Mouse (Mus musculus) cerebellum, postnatal 4 days (tissue): ENCODE measurements around the gene Tbx4.

Experiments used
- DNase-seq, 2 experiments: peaks; one replicate each; pipeline ENCODE4 v3.0.0; 2022; ENCODE audit warnings: low spot score in 2 of 2, mixed read lengths in 1 of 2

Tbx4 gene

GRCm38 (mm10) chr11:85850758-85851157 lies 35.5 kb upstream of the Tbx4 start:
- no peak for DNase-seq

DNA sequence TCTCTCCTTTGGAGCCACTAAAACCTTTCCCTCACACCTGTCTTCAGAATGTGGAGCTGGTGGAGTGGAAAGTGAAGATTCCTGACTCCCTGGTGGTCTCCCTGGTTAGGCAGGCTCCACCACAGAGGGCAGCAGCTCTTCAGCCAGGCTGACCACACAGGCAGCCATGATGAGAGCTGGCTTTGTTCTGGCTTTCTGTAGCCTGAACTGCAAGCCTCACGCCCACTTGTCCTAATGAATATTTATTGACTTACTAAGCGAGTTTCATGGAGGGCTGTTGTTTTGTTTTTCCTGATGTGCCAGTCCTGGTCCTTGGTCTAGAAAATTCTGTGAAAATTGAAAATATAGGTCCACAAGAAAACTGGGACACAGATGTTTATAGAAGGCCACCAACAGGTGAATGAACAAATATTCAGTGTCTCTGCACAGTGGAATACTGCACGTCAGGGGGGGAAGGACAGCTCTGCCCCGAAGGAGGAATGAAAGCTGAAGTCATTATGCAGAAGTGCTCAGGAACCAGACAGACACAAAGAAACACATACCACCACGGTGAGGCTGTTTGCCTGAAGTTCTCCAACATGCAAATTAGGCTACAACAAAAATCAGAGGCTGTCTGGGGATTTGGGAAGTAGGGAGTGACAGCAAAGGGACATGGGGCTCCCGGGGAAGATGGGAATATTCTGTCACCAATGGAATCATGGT lies 28.1 kb upstream of the Tbx4 start:
- DNase-seq: no peak

GRCm38 (mm10) chr11:85864363-85864762 lies 21.9 kb upstream of the Tbx4 start:
- DNase-seq: no peak

GRCm38 (mm10) chr11:85876059-85876788 lies 10.0 kb upstream of the Tbx4 start:
- DNase-seq: no peak

GRCm38 (mm10) chr11:85884498-85884897 lies 1.7 kb upstream of the Tbx4 start:
- no peak for DNase-seq

GRCm38 (mm10) chr11:85886429-85886785 lies 185 bp downstream of the Tbx4 start:
- no peak for DNase-seq

DNA sequence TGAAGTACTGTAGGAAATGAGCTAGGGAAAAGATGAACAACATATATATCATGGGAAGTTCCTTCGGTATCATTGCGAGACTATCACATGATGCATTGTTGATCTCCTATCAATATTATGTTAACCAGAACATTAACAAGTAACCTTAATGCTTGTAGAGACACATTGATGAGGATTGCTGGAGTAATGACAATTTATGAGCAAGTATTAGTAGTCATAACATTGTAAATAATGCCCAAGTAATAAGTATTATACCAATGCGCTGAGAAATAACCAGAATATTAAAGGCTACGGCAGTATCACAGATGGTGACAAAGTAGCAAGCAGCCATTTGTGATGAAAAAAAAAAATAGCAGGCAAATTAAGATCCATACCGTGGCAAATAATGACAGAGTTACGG lies 1.1 kb downstream of the Tbx4 start:
- DNase-seq: no peak

DNA sequence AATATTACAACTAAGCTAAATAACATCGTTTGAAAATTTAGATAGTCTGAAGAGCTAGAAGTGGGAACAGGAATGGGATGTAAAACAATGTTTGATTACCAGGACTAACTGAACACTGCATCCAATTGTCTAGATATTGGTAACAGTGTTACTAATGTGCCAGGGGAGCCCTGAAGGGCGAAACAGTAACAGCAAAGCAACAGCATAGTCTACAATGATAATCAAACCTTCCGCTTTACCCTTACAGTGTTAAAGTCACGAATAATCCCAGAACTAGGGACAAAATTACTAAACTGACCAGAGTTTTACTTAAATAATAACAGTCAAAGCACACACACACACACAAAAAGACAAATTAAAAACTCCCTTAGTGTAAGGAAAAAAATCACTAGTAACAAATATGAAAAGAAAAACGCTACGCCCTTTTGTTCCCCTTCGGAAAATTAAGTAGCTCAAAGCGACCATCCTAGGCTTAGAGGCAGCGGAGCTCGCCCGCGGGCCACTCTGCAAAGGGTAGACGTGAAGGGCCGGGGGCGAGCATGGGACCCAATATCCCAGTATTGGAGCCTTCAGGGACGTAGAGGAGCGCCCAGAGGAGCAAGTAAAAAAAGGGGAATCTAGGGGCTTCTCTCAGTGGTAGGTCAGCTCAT lies 1.7 kb downstream of the Tbx4 start:
- DNase-seq: no peak

- DNase-seq: no peak
Measured at GRCm38 (mm10) chr11:85888451-85888961, 2.3 kb downstream of the Tbx4 start.

DNA sequence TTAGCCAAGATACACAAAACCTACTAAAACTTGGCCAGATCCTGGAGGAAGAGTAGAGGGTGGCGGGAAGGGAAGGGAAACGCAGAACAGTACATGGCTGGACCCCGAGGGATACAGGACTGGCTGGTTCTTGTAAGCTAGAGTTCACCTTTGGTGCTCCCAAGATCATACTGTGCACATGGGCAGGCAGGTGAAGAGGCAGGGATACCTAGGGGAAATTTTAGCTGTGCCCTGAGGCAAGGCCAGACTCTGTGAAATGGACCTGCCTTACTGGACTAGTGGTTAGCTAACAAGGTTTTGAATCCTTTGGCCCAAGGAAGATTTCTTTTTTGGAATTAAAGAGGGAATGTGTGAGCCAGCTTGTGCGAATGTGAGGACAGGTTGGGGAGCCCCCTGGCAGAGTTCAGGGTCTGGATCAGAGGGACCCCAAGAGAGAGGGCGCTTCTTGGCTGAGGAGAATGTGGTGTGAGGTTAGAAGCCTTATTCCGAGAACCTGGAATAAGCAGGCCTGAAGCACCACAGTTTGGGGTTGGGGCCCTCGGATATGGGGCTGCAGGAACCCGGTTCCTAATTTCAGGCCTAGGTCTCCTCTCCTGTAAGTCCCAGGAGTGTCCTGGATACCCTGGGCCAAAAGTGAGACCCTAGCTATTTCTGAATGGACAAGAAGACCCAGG lies 3.0 kb downstream of the Tbx4 start:
- DNase-seq: no peak

DNA sequence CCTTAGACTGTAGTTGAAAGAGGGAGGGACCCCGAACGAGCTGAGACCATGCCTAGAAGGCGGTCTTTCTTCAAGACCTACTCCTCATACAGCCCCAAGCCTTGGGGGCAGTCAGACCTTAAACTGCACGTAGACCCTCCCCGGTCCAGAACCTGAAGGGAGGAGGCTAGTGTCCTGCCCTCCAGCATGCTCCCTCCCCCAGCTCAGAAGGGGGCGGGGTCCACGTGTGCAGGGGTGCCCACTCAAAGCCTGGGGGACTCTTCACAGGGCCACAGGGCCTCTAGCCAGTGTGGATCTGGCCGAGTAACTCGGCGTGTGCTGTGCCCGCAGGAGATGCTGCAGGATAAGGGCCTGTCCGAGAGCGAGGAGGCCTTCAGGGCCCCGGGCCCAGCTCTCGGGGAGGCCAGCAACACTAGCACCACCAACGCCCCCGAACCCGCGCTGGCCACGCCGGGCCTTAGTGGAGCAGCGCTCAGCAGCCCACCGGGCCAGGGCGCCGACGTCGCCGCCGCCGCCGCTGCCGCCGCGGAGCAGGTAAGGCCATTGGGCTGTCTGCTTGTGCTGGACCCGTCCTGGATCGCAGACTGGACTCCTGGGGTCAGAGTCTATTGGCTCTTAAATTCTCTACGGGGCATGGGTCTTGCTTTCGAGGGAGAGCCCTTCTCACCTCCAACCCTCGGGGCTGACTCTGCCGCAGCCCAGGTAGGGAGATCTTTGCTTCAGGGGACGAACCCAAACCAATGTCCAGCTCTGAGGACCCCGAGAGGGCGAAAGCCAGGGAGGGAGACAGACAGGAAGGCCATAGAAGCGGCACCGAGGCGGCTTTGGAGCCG lies 3.7 kb downstream of the Tbx4 start:
- no peak for DNase-seq

DNA sequence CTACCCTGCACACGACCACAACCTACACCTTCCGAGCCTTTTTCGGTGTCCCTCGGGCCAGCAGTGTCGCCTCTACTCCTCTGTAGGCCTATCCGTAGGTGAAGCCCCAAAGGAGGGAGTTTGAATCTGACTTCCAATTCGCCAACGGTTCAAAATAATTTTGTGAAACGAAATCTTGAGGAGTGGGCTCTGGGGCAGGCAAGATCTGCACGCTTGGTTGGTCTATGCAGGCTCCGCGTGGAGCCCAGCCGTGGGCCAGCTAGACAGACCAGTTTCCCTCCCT lies 4.3 kb downstream of the Tbx4 start:
- no peak for DNase-seq

DNA sequence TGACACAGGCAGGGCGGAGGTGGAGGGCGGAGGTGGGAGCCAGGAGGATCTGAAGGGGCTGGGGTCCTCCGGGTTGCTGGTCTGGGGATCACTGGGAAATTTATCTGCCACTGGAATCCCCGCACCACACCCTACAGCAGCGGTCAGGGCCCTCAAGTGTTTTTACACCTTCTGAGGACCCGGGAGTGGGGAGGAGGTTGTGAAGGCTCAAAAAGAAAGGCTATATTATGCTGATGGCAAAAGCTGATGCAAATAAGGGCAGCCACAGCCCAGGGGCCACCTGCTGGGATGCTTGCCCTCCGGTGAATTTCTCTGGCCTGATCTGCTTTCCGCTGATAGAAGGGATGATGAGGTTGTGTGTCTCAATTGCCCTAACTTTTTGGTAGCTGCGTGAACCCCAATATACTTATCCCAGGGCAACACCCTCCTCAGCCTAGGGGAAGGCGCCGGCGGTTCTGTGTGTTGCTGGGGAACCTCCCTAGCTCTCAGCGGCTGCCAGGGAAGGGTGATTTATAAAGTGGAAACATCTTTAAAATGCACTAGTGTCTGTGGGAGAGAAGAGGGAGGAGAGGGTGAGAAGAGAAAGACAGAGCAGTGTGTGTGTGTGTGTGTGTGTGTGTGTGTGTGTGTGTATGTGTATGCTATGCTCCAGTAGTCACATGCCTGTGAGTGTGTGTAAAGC lies 4.9 kb downstream of the Tbx4 start:
- DNase-seq: no peak

DNA sequence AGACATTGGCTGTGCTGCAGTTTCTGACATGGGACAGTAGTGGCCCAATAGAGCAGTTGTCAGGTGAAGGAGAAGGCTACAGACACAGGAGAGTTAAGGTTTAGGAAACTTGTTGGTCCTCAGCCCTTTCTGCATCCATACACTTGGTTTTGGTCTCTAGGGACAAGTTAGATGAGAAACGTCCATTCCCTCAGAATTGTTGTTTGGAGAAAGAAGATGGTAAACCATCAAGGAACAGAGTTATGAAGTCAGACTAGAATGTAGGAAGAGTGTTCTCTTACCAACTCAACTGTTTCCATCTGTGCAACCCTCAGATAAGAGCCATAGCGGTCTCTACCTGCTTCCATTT lies 5.4 kb downstream of the Tbx4 start:
- DNase-seq: no peak

GRCm38 (mm10) chr11:85892771-85893170 lies 6.5 kb downstream of the Tbx4 start:
- DNase-seq: no peak

DNA sequence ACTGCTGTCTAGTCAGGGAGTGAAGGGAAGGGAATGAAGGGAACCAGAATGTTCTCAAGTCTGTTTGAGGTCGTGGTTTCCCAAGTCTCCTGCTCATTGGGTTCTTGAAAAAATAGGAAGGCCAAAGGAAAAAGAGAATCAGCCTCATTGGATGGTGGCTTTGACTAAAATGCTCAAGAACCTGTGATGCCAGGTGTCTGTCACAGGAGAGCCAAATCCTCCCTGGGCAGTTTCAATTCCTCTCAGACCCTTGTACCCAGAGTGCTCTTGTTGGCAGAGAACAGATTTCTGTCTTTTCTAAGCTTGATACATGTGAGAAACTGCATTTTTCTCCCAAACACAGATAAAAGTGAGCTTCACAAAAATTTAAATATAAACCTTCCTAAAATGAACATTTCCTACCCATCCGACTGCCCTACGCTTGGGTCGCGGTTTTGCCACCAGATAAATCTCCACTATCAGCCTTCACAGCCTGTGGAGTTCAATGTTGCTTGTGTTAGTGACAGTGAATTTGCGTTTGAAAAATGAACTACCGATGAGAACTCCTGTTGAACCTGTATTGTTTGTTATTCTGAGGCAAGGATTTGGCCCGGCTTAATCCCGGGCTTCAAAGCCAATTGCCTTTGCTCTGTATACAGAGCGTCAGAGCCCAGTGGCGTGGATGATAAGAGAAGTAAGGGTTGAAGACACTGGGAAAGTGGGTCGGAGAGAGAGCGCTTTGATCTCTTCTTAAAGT lies 7.3 kb downstream of the Tbx4 start:
- DNase-seq: no peak

DNA sequence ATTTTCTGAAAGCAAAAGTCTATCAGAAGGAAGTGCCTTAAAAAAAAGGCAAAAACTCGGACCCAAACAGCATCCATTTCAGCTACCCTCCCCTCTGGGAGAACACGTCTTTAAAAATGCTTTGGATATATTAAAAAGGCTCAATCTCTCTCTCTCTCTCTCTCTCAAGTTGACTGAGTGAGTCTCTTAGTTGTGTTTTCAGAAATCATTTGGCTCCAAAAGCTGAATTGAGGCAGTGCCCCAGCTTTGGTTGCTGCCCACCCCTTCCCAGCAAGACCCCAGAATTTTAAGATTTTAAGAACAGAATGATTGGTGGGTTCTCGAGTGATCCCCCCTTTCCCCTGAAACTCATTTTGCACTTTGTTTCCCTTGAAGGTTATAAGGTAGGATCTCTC lies 7.9 kb downstream of the Tbx4 start:
- no peak for DNase-seq

DNA sequence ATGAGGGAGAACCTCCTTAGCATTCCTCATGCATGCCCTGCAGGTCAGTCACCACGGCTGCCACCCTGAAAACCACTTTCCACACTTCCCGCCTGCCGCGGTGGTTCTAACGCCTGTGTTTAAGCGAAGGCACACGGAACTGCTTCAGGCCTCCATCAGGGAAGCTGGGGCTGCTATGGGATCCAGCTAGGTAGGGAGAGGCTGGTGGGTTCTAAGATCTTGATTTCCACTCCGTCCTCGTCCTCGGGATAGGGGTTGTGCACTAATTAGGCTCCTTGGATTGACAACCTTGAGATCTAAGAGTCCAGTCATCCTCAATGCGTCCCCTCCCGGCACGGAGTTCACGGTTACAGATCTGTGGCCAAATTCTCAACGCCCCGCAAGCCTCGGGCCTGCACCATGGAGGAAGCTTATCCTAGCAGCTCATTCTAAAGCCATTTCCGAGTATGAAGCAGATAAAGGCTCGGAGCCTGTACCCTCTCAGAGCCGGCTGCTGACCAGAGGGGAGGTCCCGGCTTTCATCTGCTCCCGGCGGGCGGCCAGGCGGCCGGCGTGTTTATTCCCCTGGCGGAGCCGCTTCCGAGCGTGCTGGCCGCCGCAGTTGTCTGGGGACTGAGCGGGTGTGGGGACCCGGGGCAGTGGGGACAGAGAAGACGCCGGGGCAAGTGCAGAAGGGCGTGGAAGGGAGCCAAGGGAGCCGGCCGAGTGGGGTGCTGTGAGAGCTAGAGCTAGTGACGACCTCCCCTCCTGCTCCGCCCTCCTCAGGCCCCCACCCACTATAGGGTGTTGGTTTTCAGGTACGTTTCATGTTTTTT lies 8.7 kb downstream of the Tbx4 start:
- no peak for DNase-seq

DNA sequence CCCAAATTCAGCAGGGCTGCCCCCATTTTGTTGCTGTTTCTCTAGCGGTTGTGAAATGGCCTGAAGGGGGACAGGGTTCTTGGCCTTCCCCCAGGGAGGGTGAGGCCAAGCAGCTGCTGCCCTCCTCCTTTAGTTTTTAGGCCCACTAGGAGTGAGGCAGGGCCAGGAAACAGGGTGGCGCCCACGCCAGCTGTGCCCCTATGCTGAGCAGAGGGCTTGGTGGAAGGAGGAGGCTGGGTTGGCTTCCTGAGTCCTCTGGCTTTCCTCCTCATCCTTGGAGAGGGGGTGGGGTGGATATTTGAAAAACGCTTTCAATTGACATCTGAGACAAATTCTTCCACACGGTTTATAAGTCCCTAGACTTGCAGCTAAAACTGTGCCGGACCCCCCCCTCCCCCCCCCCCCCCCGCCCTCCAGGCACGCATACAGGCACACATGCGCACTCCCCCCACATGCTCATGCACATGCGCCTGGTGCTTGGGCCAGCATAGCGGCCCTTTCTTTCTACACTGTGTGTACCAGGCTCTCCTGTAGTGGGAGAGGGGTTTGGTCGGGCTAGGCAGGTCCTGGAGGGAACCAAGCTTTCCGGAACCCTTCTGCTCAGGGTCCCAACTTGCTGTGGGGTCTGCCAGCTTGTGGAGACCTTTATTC lies 10.2 kb downstream of the Tbx4 start:
- DNase-seq: no peak
